Mouse (Mus musculus): ENCODE results near the gene Rnf103.

- TF ChIP-seq CTCF (IDR thresholded peaks at IDR 0.05; ENCODE audit: borderline replicate concordance, control insufficient read depth, extremely low read depth, insufficient read depth, low read length, poor library complexity) (no peak), POLR2A (IDR thresholded peaks at IDR 0.05; ENCODE audit: control insufficient read depth, extremely low read depth, insufficient read depth, low read length, poor library complexity) (no peak)
Observed at GRCm38 (mm10) chr6:71452792-71453191, 40.9 kb upstream of the Rnf103 start.

Data from thymus, adult 2 months (tissue).